Mouse (Mus musculus): Measurements from ENCODE around the gene C530008M17Rik. TPM values are rescaled to one million over a fixed set of nuclear protein-coding genes. Genes with fewer than 3 reads are reported as not detected.

The C530008M17Rik gene
- polyA plus RNA-seq, 1 experiment from 2014 or later, result 29.9 TPM

- Histone ChIP-seq H3K9me3 (peaks cover 4% of the 10 kb centered on the region; the same call in 1 of the 2 replicates), H3K36me3 (peaks cover 4% of the 10 kb centered on the region), H3K27ac (no peak overlapping the region), H3K4me1 (no peaks in the 10 kb centered on the region), H3K27me3 (ENCODE audit: insufficient read depth, poor library complexity, severe bottlenecking) (no peaks in the 10 kb centered on the region), H3K4me3 (no peak overlapping the region)
- DNase-seq (ENCODE audit: low spot score), result no peak
- 87% methylated on average over 8 of the region's 8 CpGs for WGBS
Observed at GRCm38 (mm10) chr5:76726518-76727103, 70.3 kb downstream of the C530008M17Rik start.

- no peaks in the 10 kb centered on the region for H3K36me3 ChIP-seq
- WGBS, result 82% methylated on average over 6 of the region's 6 CpGs
- H3K27me3 ChIP-seq (ENCODE audit: insufficient read depth, poor library complexity, severe bottlenecking), result no peaks in the 10 kb centered on the region
- no peak overlapping the region for H3K27ac ChIP-seq
- no peak overlapping the region for H3K4me3 ChIP-seq
- no peaks in the 10 kb centered on the region for H3K4me1 ChIP-seq
- no peak for DNase-seq (ENCODE audit: low spot score)
- H3K9me3 ChIP-seq, result no peaks in the 10 kb centered on the region
Observed at GRCm38 (mm10) chr5:76733055-76733641, 76.8 kb downstream of the C530008M17Rik start.

- no peak overlapping the region for H3K4me3 ChIP-seq
- peaks cover 3% of the 10 kb centered on the region; the same call in 1 of the 2 replicates for H3K4me1 ChIP-seq
- WGBS, result 89% methylated on average over 6 of the region's 6 CpGs
- H3K36me3 ChIP-seq, result no peaks in the 10 kb centered on the region
- DNase-seq (ENCODE audit: low spot score), result no peak
- H3K27ac ChIP-seq, result no peak overlapping the region
- no peaks in the 10 kb centered on the region for H3K9me3 ChIP-seq
- no peaks in the 10 kb centered on the region for H3K27me3 ChIP-seq (ENCODE audit: insufficient read depth, poor library complexity, severe bottlenecking)
Observed at GRCm38 (mm10) chr5:76741463-76741862, 85.2 kb downstream of the C530008M17Rik start.

GRCm38 (mm10) chr5:76742076-76742475 is 85.8 kb downstream of the C530008M17Rik start:
- Histone ChIP-seq H3K27me3 (ENCODE audit: insufficient read depth, poor library complexity, severe bottlenecking) (no peaks in the 10 kb centered on the region), H3K36me3 (no peaks in the 10 kb centered on the region), H3K4me3 (no peak overlapping the region), H3K27ac (no peak overlapping the region), H3K4me1 (peaks cover 3% of the 10 kb centered on the region; the same call in 1 of the 2 replicates), H3K9me3 (no peaks in the 10 kb centered on the region)
- DNase-seq (ENCODE audit: low spot score), result no peak
- WGBS, result 90% methylated on average over 6 of the region's 6 CpGs

GRCm38 (mm10) chr5:76744737-76745209 is 88.5 kb downstream of the C530008M17Rik start:
- WGBS, result 72% methylated on average over 9 of the region's 9 CpGs
- DNase-seq (ENCODE audit: low spot score), result no peak
- no peaks in the 10 kb centered on the region for H3K36me3 ChIP-seq
- H3K27ac ChIP-seq, result no peak overlapping the region
- peaks cover 3% of the 10 kb centered on the region; the same call in 1 of the 2 replicates for H3K4me1 ChIP-seq
- H3K27me3 ChIP-seq (ENCODE audit: insufficient read depth, poor library complexity, severe bottlenecking), result no peaks in the 10 kb centered on the region
- H3K4me3 ChIP-seq, result no peak overlapping the region
- H3K9me3 ChIP-seq, result no peaks in the 10 kb centered on the region

GRCm38 (mm10) chr5:76747851-76748250 is 91.5 kb downstream of the C530008M17Rik start:
- WGBS, result 56% methylated on average over 7 of the region's 7 CpGs
- DNase-seq (ENCODE audit: low spot score), result no peak

GRCm38 (mm10) chr5:76752351-76752750 is 96.0 kb downstream of the C530008M17Rik start:
- H3K27ac ChIP-seq, result no peak overlapping the region
- no peaks in the 10 kb centered on the region for H3K27me3 ChIP-seq (ENCODE audit: insufficient read depth, poor library complexity, severe bottlenecking)
- no peak overlapping the region for H3K4me3 ChIP-seq
- DNase-seq (ENCODE audit: low spot score), result no peak
- no peaks in the 10 kb centered on the region for H3K36me3 ChIP-seq
- 84% methylated on average over 5 of the region's 5 CpGs for WGBS
- no peaks in the 10 kb centered on the region for H3K4me1 ChIP-seq
- no peaks in the 10 kb centered on the region; the same call in 1 of the 2 replicates for H3K9me3 ChIP-seq

More at GRCm38 (mm10) chr5:76747851-76748250, 91.5 kb downstream of the C530008M17Rik start:
- Histone ChIP-seq H3K36me3 (no peaks in the 10 kb centered on the region), H3K27me3 (ENCODE audit: insufficient read depth, poor library complexity, severe bottlenecking) (no peaks in the 10 kb centered on the region), H3K4me1 (peaks cover 3% of the 10 kb centered on the region; the same call in 1 of the 2 replicates), H3K9me3 (no peaks in the 10 kb centered on the region), H3K27ac (no peak overlapping the region), H3K4me3 (no peak overlapping the region)

- Histone ChIP-seq H3K27me3 (ENCODE audit: insufficient read depth, poor library complexity, severe bottlenecking) (no peaks in the 10 kb centered on the region), H3K27ac (no peak overlapping the region), H3K4me1 (peaks cover 11% of the 10 kb centered on the region), H3K9me3 (no peaks in the 10 kb centered on the region; the same call in 1 of the 2 replicates), H3K36me3 (no peaks in the 10 kb centered on the region), H3K4me3 (no peak overlapping the region)
- WGBS, result 62% methylated on average over 3 of the region's 3 CpGs
- DNase-seq (ENCODE audit: low spot score), result no peak
Observed at GRCm38 (mm10) chr5:76760349-76760748, 104.0 kb downstream of the C530008M17Rik start.

GRCm38 (mm10) chr5:76762030-76762698 is 105.9 kb downstream of the C530008M17Rik start:
- H3K27ac ChIP-seq, result no peak overlapping the region
- 66% methylated on average over 14 of the region's 14 CpGs for WGBS
- no peak overlapping the region for H3K4me3 ChIP-seq
- no peaks in the 10 kb centered on the region for H3K9me3 ChIP-seq
- H3K4me1 ChIP-seq, result peaks cover 11% of the 10 kb centered on the region
- H3K36me3 ChIP-seq, result peaks cover 6% of the 10 kb centered on the region
- no peaks in the 10 kb centered on the region for H3K27me3 ChIP-seq (ENCODE audit: insufficient read depth, poor library complexity, severe bottlenecking)
- no peak for DNase-seq (ENCODE audit: low spot score)

- Histone ChIP-seq H3K4me1 (peaks cover 11% of the 10 kb centered on the region), H3K4me3 (no peak overlapping the region)
Observed at GRCm38 (mm10) chr5:76763148-76763701, 106.9 kb downstream of the C530008M17Rik start.

GRCm38 (mm10) chr5:76763731-76764130 is 107.4 kb downstream of the C530008M17Rik start:
- Histone ChIP-seq H3K27me3 (ENCODE audit: insufficient read depth, poor library complexity, severe bottlenecking) (no peaks in the 10 kb centered on the region), H3K4me1 (peaks cover 11% of the 10 kb centered on the region), H3K9me3 (no peaks in the 10 kb centered on the region), H3K36me3 (peaks cover 6% of the 10 kb centered on the region), H3K4me3 (no peak overlapping the region), H3K27ac (no peak overlapping the region)
- DNase-seq (ENCODE audit: low spot score), result no peak
- WGBS, result 78% methylated on average over 6 of the region's 6 CpGs

More at GRCm38 (mm10) chr5:76763148-76763701, 106.9 kb downstream of the C530008M17Rik start:
- no peaks in the 10 kb centered on the region for H3K27me3 ChIP-seq (ENCODE audit: insufficient read depth, poor library complexity, severe bottlenecking)
- no peaks in the 10 kb centered on the region for H3K9me3 ChIP-seq
- no peak for DNase-seq (ENCODE audit: low spot score)
- H3K36me3 ChIP-seq, result peaks cover 6% of the 10 kb centered on the region
- 79% methylated on average over 10 of the region's 10 CpGs for WGBS
- H3K27ac ChIP-seq, result no peak overlapping the region

GRCm38 (mm10) chr5:76769014-76769413 is 112.7 kb downstream of the C530008M17Rik start:
- Histone ChIP-seq H3K9me3 (no peaks in the 10 kb centered on the region), H3K4me3 (no peak overlapping the region), H3K4me1 (no peaks in the 10 kb centered on the region), H3K36me3 (peaks cover 6% of the 10 kb centered on the region), H3K27me3 (ENCODE audit: insufficient read depth, poor library complexity, severe bottlenecking) (no peaks in the 10 kb centered on the region), H3K27ac (no peak overlapping the region)
- WGBS, result 67% methylated on average over 3 of the region's 3 CpGs
- DNase-seq (ENCODE audit: low spot score), result no peak

GRCm38 (mm10) chr5:76769572-76769971 is 113.3 kb downstream of the C530008M17Rik start:
- no peaks in the 10 kb centered on the region for H3K27me3 ChIP-seq (ENCODE audit: insufficient read depth, poor library complexity, severe bottlenecking)
- no peak overlapping the region for H3K27ac ChIP-seq

More at GRCm38 (mm10) chr5:76769572-76769971, 113.3 kb downstream of the C530008M17Rik start:
- H3K4me3 ChIP-seq, result no peak overlapping the region
- H3K9me3 ChIP-seq, result no peaks in the 10 kb centered on the region
- H3K4me1 ChIP-seq, result no peaks in the 10 kb centered on the region
- WGBS, result 90% methylated on average over 15 of the region's 15 CpGs
- peaks cover 6% of the 10 kb centered on the region for H3K36me3 ChIP-seq
- no peak for DNase-seq (ENCODE audit: low spot score)
